Mouse (Mus musculus): ENCODE results near the gene Rnf41. TPM values are rescaled to one million over a fixed set of nuclear protein-coding genes. Genes with fewer than 3 reads are reported as not detected.

Gene Rnf41
- total and polyA plus RNA-seq, 2 experiments from 2014 or later = 24.0 to 27.1 TPM

GRCm38 (mm10) chr10:128486370-128486769 lies 74.9 kb downstream of the Rnf41 start:
- no peak overlapping the region for H3K4me2 ChIP-seq (ENCODE audit: low read depth, low read length)
- H3K9ac ChIP-seq (replicated peaks; ENCODE audit: low read depth, low read length) = no peak overlapping the region
- no peak for TF ChIP-seq CTCF (IDR thresholded peaks at IDR 0.05; ENCODE audit: low read depth)
- no peak for TF ChIP-seq EP300 (IDR thresholded peaks at IDR 0.05; ENCODE audit: low read depth)
- no peak for ATAC-seq (ENCODE audit: insufficient read depth, low read depth)
- peaks cover 16% of the 10 kb centered on the region for H3K4me1 ChIP-seq (ENCODE audit: control insufficient read depth, insufficient read depth)
- H3K9me3 ChIP-seq (replicated peaks; ENCODE audit: control insufficient read depth, low read length) = no peaks in the 10 kb centered on the region
- H3K27ac ChIP-seq (ENCODE audit: low read depth) = no peak overlapping the region
- no peaks in the 10 kb centered on the region for H3K27me3 ChIP-seq (ENCODE audit: control insufficient read depth, insufficient read depth, low read length)
- H3K36me3 ChIP-seq (replicated peaks; ENCODE audit: control insufficient read depth, insufficient read depth, low read length) = peaks cover 96% of the 10 kb centered on the region
- 73% methylated on average over 7 of the region's 7 CpGs for WGBS
- no peak overlapping the region for H3K4me3 ChIP-seq (ENCODE audit: low read depth, low read length)
- DNase-seq (ENCODE audit: low spot score) = no peak

GRCm38 (mm10) chr10:128487861-128488712 lies 76.6 kb downstream of the Rnf41 start:
- H3K36me3 ChIP-seq (replicated peaks; ENCODE audit: control insufficient read depth, insufficient read depth, low read length) = peaks cover 85% of the 10 kb centered on the region
- 87% methylated on average over 22 of the region's 22 CpGs for WGBS

GRCm38 (mm10) chr10:128488776-128489175 lies 77.3 kb downstream of the Rnf41 start:
- Histone ChIP-seq H3K4me2 (ENCODE audit: low read depth, low read length) (no peak overlapping the region), H3K36me3 (replicated peaks; ENCODE audit: control insufficient read depth, insufficient read depth, low read length) (peaks cover 78% of the 10 kb centered on the region), H3K27me3 (ENCODE audit: control insufficient read depth, insufficient read depth, low read length) (no peaks in the 10 kb centered on the region), H3K4me1 (ENCODE audit: control insufficient read depth, insufficient read depth) (peaks cover 24% of the 10 kb centered on the region), H3K9ac (replicated peaks; ENCODE audit: low read depth, low read length) (no peak overlapping the region), H3K27ac (ENCODE audit: low read depth) (peak overlapping the region; percentile 2), H3K9me3 (replicated peaks; ENCODE audit: control insufficient read depth, low read length) (no peaks in the 10 kb centered on the region), H3K4me3 (ENCODE audit: low read depth, low read length) (no peak overlapping the region)
- TF ChIP-seq CTCF (IDR thresholded peaks at IDR 0.05; ENCODE audit: low read depth) (no peak), EP300 (IDR thresholded peaks at IDR 0.05; ENCODE audit: low read depth) (no peak)
- no peak for ATAC-seq (ENCODE audit: insufficient read depth, low read depth)
- no peak for DNase-seq (ENCODE audit: low spot score)
- WGBS = 71% methylated on average over 4 of the region's 4 CpGs

More at GRCm38 (mm10) chr10:128487861-128488712, 76.6 kb downstream of the Rnf41 start:
- Histone ChIP-seq H3K9me3 (replicated peaks; ENCODE audit: control insufficient read depth, low read length) (no peaks in the 10 kb centered on the region), H3K4me3 (ENCODE audit: low read depth, low read length) (no peak overlapping the region), H3K27me3 (ENCODE audit: control insufficient read depth, insufficient read depth, low read length) (no peaks in the 10 kb centered on the region), H3K4me2 (ENCODE audit: low read depth, low read length) (no peak overlapping the region), H3K9ac (replicated peaks; ENCODE audit: low read depth, low read length) (no peak overlapping the region), H3K4me1 (ENCODE audit: control insufficient read depth, insufficient read depth) (peaks cover 24% of the 10 kb centered on the region), H3K27ac (ENCODE audit: low read depth) (peak overlapping the region; percentile 2; the same call in 1 of the 2 replicates)
- DNase-seq (ENCODE audit: low spot score) (no peak), ATAC-seq (ENCODE audit: insufficient read depth, low read depth) (no peak)
- TF ChIP-seq EP300 (IDR thresholded peaks at IDR 0.05; ENCODE audit: low read depth) (no peak), CTCF (IDR thresholded peaks at IDR 0.05; ENCODE audit: low read depth) (no peak)

GRCm38 (mm10) chr10:128489380-128489779 lies 77.9 kb downstream of the Rnf41 start:
- Histone ChIP-seq H3K9me3 (replicated peaks; ENCODE audit: control insufficient read depth, low read length) (no peaks in the 10 kb centered on the region), H3K4me3 (ENCODE audit: low read depth, low read length) (no peak overlapping the region), H3K27me3 (ENCODE audit: control insufficient read depth, insufficient read depth, low read length) (no peaks in the 10 kb centered on the region), H3K9ac (replicated peaks; ENCODE audit: low read depth, low read length) (0 out of 2 replicates have a peak overlapping the region, but pooled peaks have one; percentile 3), H3K4me2 (ENCODE audit: low read depth, low read length) (no peak overlapping the region), H3K27ac (ENCODE audit: low read depth) (peak overlapping the region; percentile 95), H3K4me1 (ENCODE audit: control insufficient read depth, insufficient read depth) (peaks cover 24% of the 10 kb centered on the region), H3K36me3 (replicated peaks; ENCODE audit: control insufficient read depth, insufficient read depth, low read length) (peaks cover 72% of the 10 kb centered on the region)
- WGBS = 34% methylated on average over 5 of the region's 5 CpGs
- TF ChIP-seq EP300 (IDR thresholded peaks at IDR 0.05; ENCODE audit: low read depth) (no peak), CTCF (IDR thresholded peaks at IDR 0.05; ENCODE audit: low read depth) (no peak)
- ATAC-seq (ENCODE audit: insufficient read depth, low read depth) (no peak), DNase-seq (ENCODE audit: low spot score) (no peak)

- no peaks in the 10 kb centered on the region for H3K9me3 ChIP-seq (replicated peaks; ENCODE audit: control insufficient read depth, low read length)
- ATAC-seq (ENCODE audit: insufficient read depth, low read depth) (no peak), DNase-seq (ENCODE audit: low spot score) (no peak)
- H3K9ac ChIP-seq (replicated peaks; ENCODE audit: low read depth, low read length) = 0 out of 2 replicates have a peak overlapping the region, but pooled peaks have one; percentile 3
- WGBS = 18% methylated on average over 4 of the region's 4 CpGs
- H3K4me3 ChIP-seq (ENCODE audit: low read depth, low read length) = no peak overlapping the region
- peak overlapping the region; percentile 13; the same call in 1 of the 2 replicates for H3K4me2 ChIP-seq (ENCODE audit: low read depth, low read length)
- H3K27me3 ChIP-seq (ENCODE audit: control insufficient read depth, insufficient read depth, low read length) = no peaks in the 10 kb centered on the region
- H3K36me3 ChIP-seq (replicated peaks; ENCODE audit: control insufficient read depth, insufficient read depth, low read length) = peaks cover 68% of the 10 kb centered on the region
- TF ChIP-seq CTCF (IDR thresholded peaks at IDR 0.05; ENCODE audit: low read depth) (no peak), EP300 (IDR thresholded peaks at IDR 0.05; ENCODE audit: low read depth) (no peak)
- peaks cover 25% of the 10 kb centered on the region for H3K4me1 ChIP-seq (ENCODE audit: control insufficient read depth, insufficient read depth)
- peak overlapping the region; percentile 95 for H3K27ac ChIP-seq (ENCODE audit: low read depth)
These were observed 78.3 kb downstream of the Rnf41 start for GRCm38 (mm10) chr10:128489785-128490184.

Measured in heart, postnatal 0 days (tissue).